Mouse (Mus musculus): Measurements from ENCODE around the gene Mpped2.

GRCm38 (mm10) chr2:106837241-106837640, 144.2 kb downstream of the Mpped2 start:
- no peak for TF ChIP-seq CTCF (IDR thresholded peaks at IDR 0.05; ENCODE audit: insufficient read depth, low read depth, low read length)
- no peak for TF ChIP-seq POLR2A (IDR thresholded peaks at IDR 0.05; ENCODE audit: insufficient read depth, low read depth, low read length)
